Mouse (Mus musculus) CH12.LX (cell line): Measurements from ENCODE around the gene Elp4. TPM values are rescaled to one million over a fixed set of nuclear protein-coding genes. Genes with fewer than 3 reads are reported as not detected.

Experiments used
- DNase-seq: peaks from one replicate; pipeline ENCODE4 v3.0.0-alpha.2; 2013; ENCODE audit errors: extremely low read depth
- H3K27ac ChIP-seq: 2 replicates; pipeline ENCODE4 v1.5.1; 2012; ENCODE audit warnings: low read depth, mild to moderate bottlenecking, control low read depth, moderate library complexity; ENCODE audit not compliant: insufficient read depth
- H3K27me3 ChIP-seq: replicated peaks from 2 replicates; pipeline ENCODE3; 2012; ENCODE audit warnings: inconsistent platforms
- H3K36me3 ChIP-seq, 2 experiments: replicated peaks in 1 of 2; 2 replicates each; pipeline versions ENCODE3 to v1.6.1; 2012; ENCODE audit warnings: inconsistent platforms in 1 of 2, low read length in 1 of 2, mild to moderate bottlenecking in 1 of 2, mixed read lengths in 1 of 2, moderate library complexity in 1 of 2; ENCODE audit not compliant: control insufficient read depth in 1 of 2, insufficient read depth in 1 of 2
- H3K4me1 ChIP-seq, 2 experiments: 2 replicates each; pipeline ENCODE4 v1.6.1; 2012; ENCODE audit warnings: inconsistent platforms in 1 of 2, moderate library complexity in 1 of 2; ENCODE audit not compliant: insufficient read depth in 2 of 2, control insufficient read depth in 1 of 2
- H3K4me2 ChIP-seq: 2 replicates; pipeline ENCODE4 v1.6.1; 2012; ENCODE audit warnings: low read depth, mild to moderate bottlenecking, control low read depth; ENCODE audit not compliant: poor library complexity, insufficient read depth, severe bottlenecking
- H3K4me3 ChIP-seq, 3 experiments: fragments of 150-350 bp in 1 of 3; sonication (generic) in 1 of 3; replicated peaks in 1 of 3; 2 replicates each; pipeline versions ENCODE3 to v1.5.1; 2011 to 2012; ENCODE audit warnings: low read depth in 2 of 3, low read length in 2 of 3, mild to moderate bottlenecking in 2 of 3, moderate library complexity in 2 of 3, control low read depth in 1 of 3, improper control_type of control experiment in 1 of 3, inconsistent platforms in 1 of 3, mixed read lengths in 1 of 3; ENCODE audit not compliant: poor library complexity in 1 of 3
- H3K79me2 ChIP-seq: replicated peaks from 2 replicates; pipeline ENCODE4 v1.6.1; 2012; ENCODE audit warnings: mild to moderate bottlenecking, moderate library complexity; ENCODE audit not compliant: control insufficient read depth, poor library complexity, insufficient read depth, severe bottlenecking; ENCODE audit errors: extremely low read depth
- H3K9ac ChIP-seq: 2 replicates; pipeline ENCODE4 v1.6.1; 2012; ENCODE audit warnings: low read depth, mild to moderate bottlenecking, control low read depth, moderate library complexity; ENCODE audit not compliant: insufficient read depth
- H3K9me3 ChIP-seq: replicated peaks from 2 replicates; pipeline ENCODE3; 2012; ENCODE audit warnings: low read length, inconsistent platforms, mixed read lengths
- CHD2 ChIP-seq: IDR thresholded peaks from 2 replicates; pipeline ENCODE4 v1.6.1; 2011; ENCODE audit warnings: low read length, improper control_type of control experiment
- ELF1 ChIP-seq: IDR thresholded peaks from 2 replicates; pipeline ENCODE4 v1.6.1; 2014; ENCODE audit warnings: low read depth, mild to moderate bottlenecking, inconsistent platforms, low read length, improper control_type of control experiment
- EP300 ChIP-seq: IDR thresholded peaks from 2 replicates; pipeline ENCODE4 v1.6.1; 2011; ENCODE audit warnings: low read length, improper control_type of control experiment
- GABPA ChIP-seq: IDR thresholded peaks from 2 replicates; pipeline ENCODE4 v1.6.1; 2012; ENCODE audit warnings: low read depth, low read length, improper control_type of control experiment, inconsistent platforms; ENCODE audit not compliant: insufficient replicate concordance
- JUN ChIP-seq: IDR thresholded peaks from 2 replicates; pipeline ENCODE4 v1.6.1; 2011; ENCODE audit warnings: low read depth, mild to moderate bottlenecking, low read length, improper control_type of control experiment, moderate library complexity; ENCODE audit not compliant: insufficient read depth
- JUND ChIP-seq: conservative IDR thresholded peaks from 2 replicates; pipeline ENCODE4 v1.6.1; 2011; ENCODE audit warnings: low read depth, low read length, improper control_type of control experiment
- MAFK ChIP-seq: IDR thresholded peaks from 2 replicates; pipeline ENCODE4 v1.6.1; 2011; ENCODE audit warnings: low read length, improper control_type of control experiment; ENCODE audit not compliant: insufficient replicate concordance
- MAX ChIP-seq: IDR thresholded peaks from 2 replicates; pipeline ENCODE4 v1.6.1; 2011; ENCODE audit warnings: low read length, improper control_type of control experiment
- MEF2A ChIP-seq: IDR thresholded peaks from 2 replicates; pipeline ENCODE4 v1.6.1; 2014; ENCODE audit warnings: low read depth, mild to moderate bottlenecking, inconsistent platforms, low read length, improper control_type of control experiment, borderline replicate concordance
- NRF1 ChIP-seq: IDR thresholded peaks from 2 replicates; pipeline ENCODE4 v1.6.1; 2014; ENCODE audit warnings: low read depth, mild to moderate bottlenecking, inconsistent platforms, low read length, improper control_type of control experiment, moderate library complexity
- POLR2A ChIP-seq: IDR thresholded peaks from 2 replicates; pipeline ENCODE4 v1.6.1; 2011; ENCODE audit warnings: low read depth, mild to moderate bottlenecking, improper control_type of control experiment, low read length
- SIN3A ChIP-seq: IDR thresholded peaks from 2 replicates; pipeline ENCODE4 v1.6.1; 2012; ENCODE audit warnings: low read length, improper control_type of control experiment, inconsistent platforms
- TBP ChIP-seq: conservative IDR thresholded peaks from 2 replicates; pipeline ENCODE4 v1.6.1; 2011; ENCODE audit warnings: low read depth, low read length, improper control_type of control experiment
- UBTF ChIP-seq: IDR thresholded peaks from 2 replicates; pipeline ENCODE4 v1.6.1; 2012; ENCODE audit warnings: low read depth, mild to moderate bottlenecking, inconsistent platforms, low read length, improper control_type of control experiment, moderate library complexity
- USF1 ChIP-seq: IDR thresholded peaks from 2 replicates; pipeline ENCODE4 v1.6.1; 2014; ENCODE audit warnings: low read depth, mild to moderate bottlenecking, inconsistent platforms, low read length, improper control_type of control experiment
- ZC3H11A ChIP-seq: IDR thresholded peaks from 2 replicates; pipeline ENCODE4 v1.6.1; 2012; ENCODE audit warnings: low read depth, mild to moderate bottlenecking, inconsistent platforms, low read length, improper control_type of control experiment
- ZMIZ1 ChIP-seq: IDR thresholded peaks from 2 replicates; pipeline ENCODE4 v1.6.1; 2012; ENCODE audit warnings: low read depth, mild to moderate bottlenecking, inconsistent platforms, low read length, improper control_type of control experiment
- dilution Hi-C: fragments of 300-500 bp; cut with MboI; formaldehyde crosslinking; loops from 2 replicates; pipeline ENCODE4 v1.14.3; 2020; ENCODE audit warnings: low sequenced_read_pairs; ENCODE audit not compliant: extremely low pct_unique_long_range_greater_than_20kb, extremely low pct_ligation_motif_present
- in situ Hi-C: fragments of 300-500 bp; cut with MboI; formaldehyde crosslinking; loops from 3 replicates; pipeline ENCODE4 v1.14.3; 2019; ENCODE audit warnings: low sequenced_read_pairs, low pct_ligation_motif_present, low pct_unique_long_range_greater_than_20kb, mixed read lengths
- polyA plus RNA-seq: library from polyadenylated mRNA; unstranded; fragments of >175 nt; gene quantifications from 2 replicates; pipeline ENCODE4 v1.2.1, GENCODE M21; 2012; ENCODE audit warnings: low read depth; ENCODE audit not compliant: insufficient read length
- total RNA-seq, 2 experiments: library from RNA; depleted of rRNA; stranded (reverse); fragments of 300-350 nt in 1 of 2; fragments of >200 nt in 1 of 2; gene quantifications; 2 replicates each; pipeline ENCODE4 v1.2.3; 2012 to 2014

Gene Elp4
- total and polyA plus RNA-seq, 3 experiments, result 11.6 to 31.2 (median 21.3) TPM

GRCm38 (mm10) chr2:105779320-105779891 lies 125.0 kb downstream of the Elp4 start:
- Histone ChIP-seq H3K27me3 (no peaks in the 10 kb centered on the region), H3K4me2 (no peak overlapping the region), H3K36me3 (peaks cover 0 to 4% of the 10 kb centered on the region in 2 experiments), H3K27ac (no peak overlapping the region), H3K4me1 (no peaks in the 10 kb centered on the region), H3K79me2 (no peaks in the 10 kb centered on the region), H3K9ac (no peak overlapping the region)
- dilution Hi-C loops, result no loop called here
- in situ Hi-C loops, result no loop called here
- TF ChIP-seq USF1, result no peak
- TF ChIP-seq GABPA, result no peak
- no peak for TF ChIP-seq ELF1
- no peak for TF ChIP-seq UBTF
- no peak for TF ChIP-seq MAX
- no peak for TF ChIP-seq JUN
- no peak for TF ChIP-seq MAFK
- no peak for TF ChIP-seq CHD2
- no peak for TF ChIP-seq POLR2A
- no peak for TF ChIP-seq TBP
- TF ChIP-seq, all 38 proteins: peak for 0
- DNase-seq, result no peak
- H3K9me3 ChIP-seq, result no peaks in the 10 kb centered on the region
- no peak overlapping the region for H3K4me3 ChIP-seq

GRCm38 (mm10) chr2:105771314-105771713 lies 133.1 kb downstream of the Elp4 start:
- no peak overlapping the region for H3K27ac ChIP-seq
- in situ Hi-C loops (no loop called here), dilution Hi-C loops (no loop called here)
- no peaks in the 10 kb centered on the region for H3K4me1 ChIP-seq
- H3K27me3 ChIP-seq, result no peaks in the 10 kb centered on the region
- H3K79me2 ChIP-seq, result no peaks in the 10 kb centered on the region
- TF ChIP-seq SIN3A (no peak), JUND (no peak), ZMIZ1 (no peak), GABPA (no peak), EP300 (no peak), MEF2A (no peak), POLR2A (no peak), MAFK (no peak), JUN (no peak), NRF1 (no peak), ZC3H11A (no peak)
- H3K9me3 ChIP-seq, result no peaks in the 10 kb centered on the region
- H3K36me3 ChIP-seq, result peaks cover 0 to 6% of the 10 kb centered on the region in 2 experiments
- no peak overlapping the region for H3K9ac ChIP-seq
- H3K4me3 ChIP-seq, result no peak overlapping the region
- no peak for DNase-seq
- H3K4me2 ChIP-seq, result no peak overlapping the region
